Mouse (Mus musculus): ENCODE data around the gene Zbtb40.

DNA sequence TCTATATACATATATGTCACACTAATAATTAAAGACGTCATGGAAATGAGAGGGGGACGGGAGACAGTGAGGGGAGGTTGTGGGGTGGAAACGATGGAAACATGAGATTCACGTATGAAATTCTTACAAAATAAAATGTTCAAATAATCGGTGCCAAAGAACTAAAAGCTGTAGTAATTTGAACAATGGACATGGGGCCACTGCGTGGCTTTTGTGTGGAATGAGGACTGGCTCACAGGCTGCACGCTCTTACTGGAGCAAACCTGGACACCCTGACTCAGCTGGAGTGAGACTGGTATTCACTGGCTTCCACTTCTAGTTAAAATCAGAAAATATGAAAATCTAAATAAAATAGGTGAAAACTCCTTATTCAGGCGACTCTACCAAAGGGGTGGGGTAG, 6.6 kb downstream of the Zbtb40 start:
- TF ChIP-seq CTCF (IDR thresholded peaks at IDR 0.05; ENCODE audit: low read depth) (no peak), EP300 (IDR thresholded peaks at IDR 0.05; ENCODE audit: low read depth) (no peak)
